Mouse (Mus musculus) MEL (cell line): Measurements from ENCODE around the gene Psme2. TPM values are rescaled to one million over a fixed set of nuclear protein-coding genes. Genes with fewer than 3 reads are reported as not detected.

Source experiments
- DNase-seq: peaks from one replicate; pipeline ENCODE4 v3.0.0; 2011; ENCODE audit warnings: low read depth, low spot score
- H3K27ac ChIP-seq: 2 replicates; pipeline ENCODE4 v1.5.1; 2012; ENCODE audit warnings: low read depth, mild to moderate bottlenecking, control low read depth, low read length, moderate library complexity; ENCODE audit not compliant: control insufficient read depth
- H3K27me3 ChIP-seq, 2 experiments: fragments of 150-350 bp in 1 of 2; sonication (generic) in 1 of 2; 2 replicates each; pipeline ENCODE4 v1.6.1; 2012; ENCODE audit warnings: low read length in 2 of 2, mild to moderate bottlenecking in 2 of 2, improper control_type of control experiment in 1 of 2, moderate library complexity in 1 of 2; ENCODE audit not compliant: insufficient read depth in 2 of 2, control insufficient read depth in 1 of 2
- H3K36me3 ChIP-seq, 2 experiments: 2 replicates each; pipeline ENCODE4 v1.6.1; 2012 to 2014; ENCODE audit warnings: low read length in 2 of 2, improper control_type of control experiment in 1 of 2, inconsistent platforms in 1 of 2, mild to moderate bottlenecking in 1 of 2; ENCODE audit not compliant: insufficient read depth in 2 of 2, control insufficient read depth in 1 of 2
- H3K4me1 ChIP-seq, 2 experiments: fragments of 150-350 bp in 1 of 2; sonication (generic) in 1 of 2; 2 replicates each; pipeline ENCODE4 v1.6.1; 2012; ENCODE audit warnings: low read length in 2 of 2, improper control_type of control experiment in 1 of 2, mild to moderate bottlenecking in 1 of 2; ENCODE audit not compliant: insufficient read depth in 2 of 2, control insufficient read depth in 1 of 2
- H3K4me3 ChIP-seq, 2 experiments: fragments of 150-350 bp in 1 of 2; sonication (generic) in 1 of 2; 2 replicates each; pipeline ENCODE4 v1.5.1; 2012; ENCODE audit warnings: low read depth in 2 of 2, low read length in 2 of 2, mild to moderate bottlenecking in 2 of 2, moderate library complexity in 2 of 2, control low read depth in 1 of 2, improper control_type of control experiment in 1 of 2; ENCODE audit not compliant: control insufficient read depth in 1 of 2, insufficient read depth in 1 of 2
- H3K79me2 ChIP-seq: 2 replicates; pipeline ENCODE4 v1.6.1; 2012; ENCODE audit warnings: mild to moderate bottlenecking, low read length, moderate library complexity; ENCODE audit not compliant: control insufficient read depth, poor library complexity, insufficient read depth
- H3K9ac ChIP-seq: 2 replicates; pipeline ENCODE4 v1.6.1; 2012; ENCODE audit warnings: low read depth, mild to moderate bottlenecking, control low read depth, low read length, moderate library complexity; ENCODE audit not compliant: control insufficient read depth, poor library complexity, severe bottlenecking
- H3K9me3 ChIP-seq: fragments of 150-350 bp; sonication (generic); replicated peaks from 2 replicates; pipeline ENCODE4 v1.6.1; 2012; ENCODE audit warnings: mild to moderate bottlenecking, low read length, improper control_type of control experiment, moderate library complexity; ENCODE audit not compliant: insufficient read depth
- CHD1 ChIP-seq: IDR thresholded peaks from 2 replicates; pipeline ENCODE4 v1.6.1; 2012; ENCODE audit warnings: low read depth, mild to moderate bottlenecking, inconsistent platforms, low read length, improper control_type of control experiment
- CHD2 ChIP-seq: IDR thresholded peaks from 2 replicates; pipeline ENCODE4 v1.6.1; 2011; ENCODE audit warnings: low read length, improper control_type of control experiment
- CTCF ChIP-seq, 3 experiments: IDR thresholded peaks in 2 of 3; conservative IDR thresholded peaks in 1 of 3; 2 replicates each; pipeline ENCODE4 v1.5.1; 2011 to 2012; ENCODE audit warnings: low read length in 3 of 3, low read depth in 2 of 3, mild to moderate bottlenecking in 2 of 3, improper control_type of control experiment in 1 of 3, inconsistent platforms in 1 of 3, mixed read lengths in 1 of 3, moderate library complexity in 1 of 3; ENCODE audit not compliant: control insufficient read depth in 1 of 3, insufficient read depth in 1 of 3, poor library complexity in 1 of 3, severe bottlenecking in 1 of 3
- E2F4 ChIP-seq: IDR thresholded peaks from 2 replicates; pipeline ENCODE4 v1.6.1; 2011; ENCODE audit warnings: low read depth, low read length, improper control_type of control experiment, borderline replicate concordance
- EP300 ChIP-seq, 2 experiments: IDR thresholded peaks; 2 replicates each; pipeline ENCODE4 v1.6.1; 2011; ENCODE audit warnings: improper control_type of control experiment in 2 of 2, low read length in 2 of 2, low read depth in 1 of 2, mild to moderate bottlenecking in 1 of 2
- GABPA ChIP-seq: IDR thresholded peaks from 2 replicates; pipeline ENCODE4 v1.6.1; 2012; ENCODE audit warnings: low read depth, mild to moderate bottlenecking, inconsistent platforms, low read length, improper control_type of control experiment, moderate library complexity
- GATA1 ChIP-seq: IDR thresholded peaks from 2 replicates; pipeline ENCODE4 v1.6.1; 2011; ENCODE audit warnings: low read depth, low read length, improper control_type of control experiment
- JUND ChIP-seq: IDR thresholded peaks from 2 replicates; pipeline ENCODE4 v1.6.1; 2011; ENCODE audit warnings: low read depth, mild to moderate bottlenecking, improper control_type of control experiment, low read length
- KAT2A ChIP-seq: conservative IDR thresholded peaks from 2 replicates; pipeline ENCODE4 v1.6.1; 2012; ENCODE audit warnings: low read depth, low read length, improper control_type of control experiment, inconsistent platforms
- MYB ChIP-seq: IDR thresholded peaks from 2 replicates; pipeline ENCODE4 v1.6.1; 2011; ENCODE audit warnings: mild to moderate bottlenecking, low read depth, low read length, improper control_type of control experiment
- MYC ChIP-seq: IDR thresholded peaks from 2 replicates; pipeline ENCODE4 v1.6.1; 2011; ENCODE audit warnings: low read depth, mild to moderate bottlenecking, low read length, improper control_type of control experiment, moderate library complexity
- NELFE ChIP-seq: IDR thresholded peaks from 2 replicates; pipeline ENCODE4 v1.6.1; 2011; ENCODE audit warnings: low read depth, low read length, improper control_type of control experiment
- NRF1 ChIP-seq: IDR thresholded peaks from 2 replicates; pipeline ENCODE4 v1.6.1; 2014; ENCODE audit warnings: low read depth, mild to moderate bottlenecking, inconsistent platforms, low read length, improper control_type of control experiment, moderate library complexity; ENCODE audit not compliant: poor library complexity, insufficient read depth, severe bottlenecking
- POLR2A ChIP-seq, 2 experiments: IDR thresholded peaks; 2 replicates each; pipeline ENCODE4 v1.6.1; 2011 to 2012; ENCODE audit warnings: low read length in 2 of 2, mild to moderate bottlenecking in 2 of 2, control low read depth in 1 of 2, improper control_type of control experiment in 1 of 2, low read depth in 1 of 2, moderate library complexity in 1 of 2; ENCODE audit not compliant: control insufficient read depth in 1 of 2, insufficient read depth in 1 of 2, poor library complexity in 1 of 2
- RAD21 ChIP-seq: IDR thresholded peaks from 2 replicates; pipeline ENCODE4 v1.6.1; 2011; ENCODE audit warnings: mild to moderate bottlenecking, low read depth, low read length, improper control_type of control experiment
- RCOR1 ChIP-seq: IDR thresholded peaks from 2 replicates; pipeline ENCODE4 v1.6.1; 2012; ENCODE audit warnings: low read depth, mild to moderate bottlenecking, inconsistent platforms, low read length, improper control_type of control experiment
- SIN3A ChIP-seq: IDR thresholded peaks from 2 replicates; pipeline ENCODE4 v1.6.1; 2012; ENCODE audit warnings: low read length, improper control_type of control experiment, inconsistent platforms
- SMC3 ChIP-seq: IDR thresholded peaks from 2 replicates; pipeline ENCODE4 v1.6.1; 2011; ENCODE audit warnings: low read depth, low read length, improper control_type of control experiment
- USF2 ChIP-seq, 2 experiments: IDR thresholded peaks; 2 replicates each; pipeline ENCODE4 v1.6.1; 2011 to 2012; ENCODE audit warnings: improper control_type of control experiment in 2 of 2, low read length in 2 of 2, borderline replicate concordance in 1 of 2, inconsistent platforms in 1 of 2, low read depth in 1 of 2, mild to moderate bottlenecking in 1 of 2; ENCODE audit not compliant: insufficient read depth in 1 of 2
- ZKSCAN1 ChIP-seq: IDR thresholded peaks from 2 replicates; pipeline ENCODE4 v1.6.1; 2012; ENCODE audit warnings: low read depth, mild to moderate bottlenecking, inconsistent platforms, low read length, improper control_type of control experiment, moderate library complexity
- ZMIZ1 ChIP-seq: IDR thresholded peaks from 2 replicates; pipeline ENCODE4 v1.6.1; 2012; ENCODE audit warnings: low read depth, mild to moderate bottlenecking, inconsistent platforms, low read length, improper control_type of control experiment, moderate library complexity
- ZNF384 ChIP-seq: IDR thresholded peaks from 2 replicates; pipeline ENCODE4 v1.6.1; 2012; ENCODE audit warnings: low read depth, mild to moderate bottlenecking, inconsistent platforms, low read length, improper control_type of control experiment
- polyA plus RNA-seq, 2 experiments: library from polyadenylated mRNA; stranded (reverse) in 1 of 2; unstranded in 1 of 2; fragments of >175 nt in 1 of 2; fragments of >200 nt in 1 of 2; gene quantifications; 2 replicates each; pipeline versions ENCODE4 v1.2.1 to v1.2.4; 2012; ENCODE audit warnings: low replicate concordance in 2 of 2, low read depth in 1 of 2; ENCODE audit not compliant: insufficient read length in 2 of 2, insufficient read depth in 1 of 2, missing spikeins in 1 of 2
- total RNA-seq: library from RNA; depleted of rRNA; stranded (reverse); fragments of 300-350 nt; gene quantifications from 2 replicates; pipeline ENCODE4 v1.2.3, GENCODE M21; 2012

Gene Psme2
- total and polyA plus RNA-seq, 3 experiments, result 143 to 231 TPM; not detected in 1

DNA sequence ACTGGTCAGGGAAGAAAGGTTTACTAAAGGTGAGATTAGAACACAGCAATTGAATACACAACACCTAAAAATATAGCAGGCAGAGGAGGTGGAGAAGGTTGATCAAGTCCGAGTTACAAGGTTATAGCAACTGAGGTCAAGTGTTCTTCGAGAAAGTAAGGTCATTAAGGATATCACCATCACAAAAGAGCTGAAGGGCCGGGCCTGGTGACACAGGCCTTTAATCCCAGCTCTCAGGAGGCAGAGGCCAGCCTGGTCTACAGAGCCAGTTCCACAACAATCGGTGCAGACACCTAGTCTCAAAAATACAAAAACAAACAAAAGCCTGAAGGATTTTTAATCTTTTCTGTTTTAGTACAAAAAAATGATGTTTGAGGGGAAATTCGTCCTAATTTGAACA, 39.6 kb downstream of the Psme2 start:
- Histone ChIP-seq H3K27ac (no peak overlapping the region), H3K36me3 (peaks cover 13 to 22% of the 10 kb centered on the region in 2 experiments), H3K4me1 (peaks cover 0 to 12% of the 10 kb centered on the region in 2 experiments; a peak in 2 of 4 replicates), H3K27me3 (no peaks in the 10 kb centered on the region), H3K79me2 (no peaks in the 10 kb centered on the region), H3K9me3 (no peaks in the 10 kb centered on the region), H3K4me3 (no peak overlapping the region), H3K9ac (no peak overlapping the region)
- DNase-seq, result no peak
- TF ChIP-seq ZKSCAN1 (no peak), POLR2A (IDR thresholded peaks at IDR 0.05; ENCODE audit: control insufficient read depth in 1 of 2, insufficient read depth in 1 of 2, low read depth in 1 of 2, low read length in 2 of 2, poor library complexity in 1 of 2) (no peak; a peak in 1 of 4 replicates), SMC3 (no peak), NELFE (no peak), MYB (no peak), GABPA (no peak), NRF1 (no peak), KAT2A (no peak), EP300 (IDR thresholded peaks at IDR 0.05; ENCODE audit: low read depth in 1 of 2, low read length in 2 of 2) (no peak)

DNA sequence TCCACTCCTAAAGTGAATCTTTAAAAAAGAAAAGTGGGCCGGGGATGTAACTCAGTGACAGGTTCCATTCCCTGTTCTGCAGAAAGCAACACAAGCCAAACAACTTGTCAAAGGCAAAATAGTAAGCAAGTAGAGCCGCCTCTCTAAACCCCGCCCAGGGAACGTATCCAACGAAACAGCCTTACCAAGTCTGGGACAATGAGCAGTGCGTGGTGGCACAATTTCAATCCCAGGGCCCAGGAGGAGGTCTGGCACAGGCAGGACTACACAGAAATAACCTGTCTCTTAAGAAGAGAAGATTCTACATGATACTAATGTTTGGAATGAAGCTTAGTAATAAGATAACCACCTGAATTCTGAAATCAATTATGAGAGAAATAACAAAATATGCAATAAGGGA, 40.7 kb downstream of the Psme2 start:
- Histone ChIP-seq H3K4me3 (no peak overlapping the region), H3K4me1 (peaks cover 0 to 5% of the 10 kb centered on the region in 2 experiments; a peak in 2 of 4 replicates), H3K27me3 (no peaks in the 10 kb centered on the region), H3K79me2 (no peaks in the 10 kb centered on the region), H3K9me3 (no peaks in the 10 kb centered on the region), H3K36me3 (peaks cover 13 to 30% of the 10 kb centered on the region in 2 experiments), H3K27ac (no peak overlapping the region), H3K9ac (no peak overlapping the region)
- TF ChIP-seq RAD21 (no peak), NRF1 (no peak), JUND (no peak), ZKSCAN1 (no peak), CHD2 (no peak), POLR2A (IDR thresholded peaks at IDR 0.05; ENCODE audit: control insufficient read depth in 1 of 2, insufficient read depth in 1 of 2, low read depth in 1 of 2, low read length in 2 of 2, poor library complexity in 1 of 2) (no peak), SMC3 (no peak), E2F4 (no peak), SIN3A (no peak), ZMIZ1 (no peak), GABPA (no peak), MYC (no peak), ZNF384 (no peak), CTCF (IDR thresholded peaks at IDR 0.05 in 2 of 3, conservative IDR thresholded peaks at IDR 0.05 in 1 of 3; ENCODE audit: control insufficient read depth in 1 of 3, insufficient read depth in 1 of 3, low read depth in 2 of 3, low read length in 3 of 3, poor library complexity in 1 of 3, severe bottlenecking in 1 of 3) (no peak), USF2 (IDR thresholded peaks at IDR 0.05; ENCODE audit: borderline replicate concordance in 1 of 2, insufficient read depth in 1 of 2, low read depth in 1 of 2, low read length in 2 of 2) (no peak), RCOR1 (no peak), GATA1 (no peak), CHD1 (no peak), MYB (no peak)
- no peak for DNase-seq
